Mouse (Mus musculus): ENCODE results near the gene Tm6sf2. TPM values are rescaled to one million over a fixed set of nuclear protein-coding genes. Genes with fewer than 3 reads are reported as not detected.

Tm6sf2 gene
- total RNA-seq, 2 experiments from 2014 or later, result 3.6 to 4.2 TPM

GRCm38 (mm10) chr8:70087836-70088650 is 15.3 kb downstream of the Tm6sf2 start:
- peak; percentile 72 to 81 for DNase-seq (ENCODE audit: low spot score in 2 of 2)

DNA sequence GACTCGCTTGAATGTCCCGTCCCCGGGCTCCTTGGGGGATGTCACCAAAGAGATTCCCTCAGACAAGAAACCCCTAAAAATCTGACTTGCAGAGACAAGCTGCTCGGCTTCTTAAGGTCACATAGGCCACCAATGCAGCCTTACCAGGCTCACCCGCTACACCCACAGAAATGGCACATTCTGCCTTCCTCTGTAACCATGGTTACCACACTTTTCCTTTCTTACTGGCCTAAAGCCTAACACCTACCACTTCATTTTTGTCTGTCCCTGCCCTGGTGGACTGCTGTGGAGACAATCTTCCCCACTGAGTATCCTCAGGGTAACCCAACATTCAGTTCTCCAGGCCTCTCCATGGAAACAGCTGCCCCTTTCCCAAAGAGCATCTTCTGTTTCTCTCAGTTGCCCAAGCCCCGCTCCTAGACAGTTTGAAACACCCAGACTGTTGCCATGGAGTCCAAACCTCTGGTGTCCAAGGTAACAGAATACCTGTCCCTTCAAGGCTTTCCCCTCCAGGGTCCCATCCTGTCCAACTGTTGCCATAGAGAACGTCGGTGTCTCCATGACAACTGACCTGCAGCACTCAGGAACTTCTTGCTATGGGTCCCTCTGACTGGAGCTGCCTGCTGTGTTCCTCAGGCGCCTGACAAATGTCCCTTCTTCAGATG is 16.7 kb downstream of the Tm6sf2 start:
- DNase-seq (ENCODE audit: low spot score in 2 of 2), result no peak

- no peak for DNase-seq (ENCODE audit: low spot score in 2 of 2)
Measured at GRCm38 (mm10) chr8:70092786-70093185, 20.1 kb downstream of the Tm6sf2 start.

GRCm38 (mm10) chr8:70099276-70099675 is 26.6 kb downstream of the Tm6sf2 start:
- DNase-seq (ENCODE audit: low spot score in 2 of 2), result no peak

GRCm38 (mm10) chr8:70100241-70100640 is 27.5 kb downstream of the Tm6sf2 start:
- DNase-seq (ENCODE audit: low spot score in 2 of 2), result peak in 1 of 2 experiments; percentile 54

DNA sequence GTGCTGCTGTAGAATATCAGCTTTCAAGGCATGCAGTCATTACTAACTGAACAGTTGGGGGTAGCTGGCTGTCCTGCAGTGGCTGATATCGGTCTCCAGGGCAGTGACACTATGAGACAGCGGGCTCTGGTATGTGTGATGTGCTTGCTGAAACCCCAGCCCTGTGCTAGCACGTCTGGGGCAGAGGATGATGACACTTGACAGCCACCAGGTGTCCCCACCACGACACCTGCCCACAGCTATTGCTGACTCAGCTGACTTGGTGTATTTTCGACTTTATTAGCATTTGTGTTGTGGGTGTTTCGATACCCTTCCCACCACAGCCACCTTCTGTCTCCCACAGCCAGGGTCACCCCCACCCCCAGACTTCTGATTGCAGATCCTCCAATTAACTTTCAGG is 31.8 kb downstream of the Tm6sf2 start:
- no peak for DNase-seq (ENCODE audit: low spot score in 2 of 2)

DNA sequence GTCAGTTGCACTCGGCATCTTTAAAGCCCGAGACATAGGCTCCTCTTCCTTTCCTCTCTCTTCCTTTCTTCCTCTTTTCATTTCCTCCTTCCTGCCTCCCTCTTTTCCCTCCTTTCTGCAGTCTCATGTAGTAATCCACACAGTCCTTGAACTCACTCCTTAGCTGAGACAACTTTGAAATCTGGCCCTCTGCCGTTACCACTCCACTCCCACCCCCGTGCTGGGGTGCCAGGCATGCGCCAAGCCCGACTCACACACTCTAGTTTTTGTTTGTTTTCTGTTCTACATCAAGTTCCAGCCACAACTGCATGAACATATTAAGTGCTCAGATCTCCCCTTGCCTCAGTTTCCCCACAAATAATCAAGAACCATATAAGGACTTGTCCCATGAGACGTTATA is 32.2 kb downstream of the Tm6sf2 start:
- no peak for DNase-seq (ENCODE audit: low spot score in 2 of 2)

DNA sequence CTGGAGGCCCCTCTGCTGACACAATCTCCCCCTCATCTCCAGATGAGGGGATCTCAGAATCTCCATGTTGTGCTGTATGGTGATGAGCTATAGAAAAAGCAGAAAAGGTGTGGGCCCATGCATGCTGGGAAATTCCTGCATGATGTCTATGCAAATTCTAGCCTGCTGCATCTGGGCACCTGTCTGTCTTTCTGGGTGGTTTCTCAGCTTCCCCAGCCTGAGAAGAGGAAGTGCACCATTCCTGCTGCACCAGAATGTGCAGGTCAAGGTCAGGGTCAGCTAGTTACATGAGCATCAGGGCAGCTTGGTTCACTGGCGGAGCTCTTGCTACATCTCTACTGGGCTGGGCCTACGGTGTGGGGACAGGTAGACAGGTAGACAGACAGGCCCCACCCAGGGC is 37.7 kb downstream of the Tm6sf2 start:
- DNase-seq (ENCODE audit: low spot score in 2 of 2), result no peak

- no peak for DNase-seq (ENCODE audit: low spot score in 2 of 2)
Measured at GRCm38 (mm10) chr8:70111192-70111795, 38.6 kb downstream of the Tm6sf2 start.

GRCm38 (mm10) chr8:70112401-70113016 is 39.8 kb downstream of the Tm6sf2 start:
- no peak for DNase-seq (ENCODE audit: low spot score in 2 of 2)

DNA sequence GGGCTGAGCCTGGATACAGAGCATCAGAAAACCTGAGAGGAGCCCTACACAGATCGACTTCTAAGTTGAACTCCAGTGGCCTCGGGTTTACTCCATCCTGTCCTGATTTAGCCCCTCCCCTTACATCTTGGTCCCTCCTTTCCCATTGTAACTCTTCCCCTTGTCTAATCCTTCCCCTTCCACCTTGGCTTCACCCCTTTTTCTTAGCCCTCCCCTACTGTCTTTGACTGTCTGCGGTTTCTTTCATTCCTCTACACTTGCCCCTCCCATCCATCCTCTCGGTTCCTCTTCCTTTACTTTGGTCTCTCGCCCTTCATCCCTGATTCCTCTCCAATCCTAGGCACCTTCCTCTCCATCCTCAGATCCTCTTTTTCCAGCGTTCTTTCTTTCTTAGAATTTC is 41.8 kb downstream of the Tm6sf2 start:
- DNase-seq (ENCODE audit: low spot score in 2 of 2), result no peak

GRCm38 (mm10) chr8:70114892-70115291 is 42.2 kb downstream of the Tm6sf2 start:
- DNase-seq (ENCODE audit: low spot score in 2 of 2), result no peak

DNA sequence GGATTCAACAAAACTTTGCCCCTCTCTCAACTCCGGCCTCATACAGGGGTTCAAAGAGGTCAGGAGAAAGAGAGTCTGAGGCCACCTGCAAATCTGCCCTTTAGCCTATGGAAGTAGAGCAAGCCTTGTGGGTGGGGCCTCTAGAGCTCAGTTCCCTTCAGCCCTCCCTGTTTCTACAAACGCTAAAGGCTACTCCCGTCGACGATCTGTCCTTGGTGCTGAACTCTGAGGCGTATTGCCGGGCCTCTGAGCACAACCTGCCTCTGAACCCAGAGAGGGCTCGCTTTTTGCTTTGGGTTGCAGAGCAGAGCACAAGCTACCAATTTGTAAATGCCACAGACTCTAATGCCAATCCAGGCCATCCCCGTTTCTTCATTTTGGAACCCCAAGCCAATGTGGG is 44.9 kb downstream of the Tm6sf2 start:
- no peak for DNase-seq (ENCODE audit: low spot score in 2 of 2)

- peak; percentile 62 to 81 for DNase-seq (ENCODE audit: low spot score in 2 of 2)
Measured at GRCm38 (mm10) chr8:70118726-70119700, 46.3 kb downstream of the Tm6sf2 start.

- DNase-seq (ENCODE audit: low spot score in 2 of 2), result peak; percentile 92 to 93
Measured at GRCm38 (mm10) chr8:70120667-70121066, 47.9 kb downstream of the Tm6sf2 start, which contains the start of gene Ncan. Gene Ncan (minus strand): TSS chr8:70120873.

GRCm38 (mm10) chr8:70122863-70123262 is 50.1 kb downstream of the Tm6sf2 start:
- no peak for DNase-seq (ENCODE audit: low spot score in 2 of 2)

- no peak for DNase-seq (ENCODE audit: low spot score in 2 of 2)
Measured at GRCm38 (mm10) chr8:70124992-70125391, 52.3 kb downstream of the Tm6sf2 start.

DNA sequence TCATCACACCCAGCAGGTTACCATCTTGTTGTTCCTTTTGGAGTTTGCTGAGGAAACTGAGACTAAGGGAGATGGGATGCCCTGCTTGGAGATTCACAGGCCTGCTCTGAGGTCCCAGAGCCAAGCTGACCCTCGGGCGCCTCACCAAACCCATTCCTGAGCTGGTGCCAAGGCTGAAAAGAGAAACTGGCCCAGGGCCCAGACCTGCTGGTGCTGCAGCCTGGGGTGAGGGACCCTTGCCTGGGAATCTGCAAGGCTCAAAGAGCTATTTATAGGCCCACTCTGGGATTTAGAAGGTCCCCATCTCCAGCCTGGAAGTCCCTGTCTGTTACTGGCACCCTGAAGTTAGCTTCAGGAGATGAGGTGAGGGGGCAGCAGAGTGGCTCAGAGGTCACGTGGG is 55.7 kb downstream of the Tm6sf2 start:
- DNase-seq (ENCODE audit: low spot score in 2 of 2), result peak in 1 of 2 experiments; percentile 37

- peak; percentile 57 to 66 for DNase-seq (ENCODE audit: low spot score in 2 of 2)
Measured at GRCm38 (mm10) chr8:70129309-70129952, 56.7 kb downstream of the Tm6sf2 start.

Data from left cerebral cortex, adult 18-20 months (tissue).